Mouse (Mus musculus) large intestine, adult 2 months (tissue): ENCODE results near the gene Fam136a. TPM values are rescaled to one million over a fixed set of nuclear protein-coding genes. Genes with fewer than 3 reads are reported as not detected.

Experiments
- DNase-seq: peaks from one replicate; pipeline ENCODE4 v3.0.0-alpha.2; 2012; ENCODE audit warnings: low read depth, low spot score
- WGBS: fragments of 180-500 bp; shearing (Covaris S2); methylation state at CpG from one replicate; pipeline ENCODE4 v1.1.7; 2018; 5-methylcytosine and 5-hydroxymethylcytosine counted together
- polyA plus RNA-seq: library from polyadenylated mRNA; depleted of rRNA; stranded (reverse); fragments of >200 nt; gene quantifications from 2 replicates; pipeline ENCODE4 v1.2.3, GENCODE M21; 2012

Gene Fam136a
- polyA plus RNA-seq, 1 experiment = 21.2 TPM

GRCm38 (mm10) chr6:86394078-86394720, 28.8 kb downstream of the Fam136a start:
- DNase-seq = no peak
- 82% methylated on average over 17 of the region's 17 CpGs for WGBS

DNA sequence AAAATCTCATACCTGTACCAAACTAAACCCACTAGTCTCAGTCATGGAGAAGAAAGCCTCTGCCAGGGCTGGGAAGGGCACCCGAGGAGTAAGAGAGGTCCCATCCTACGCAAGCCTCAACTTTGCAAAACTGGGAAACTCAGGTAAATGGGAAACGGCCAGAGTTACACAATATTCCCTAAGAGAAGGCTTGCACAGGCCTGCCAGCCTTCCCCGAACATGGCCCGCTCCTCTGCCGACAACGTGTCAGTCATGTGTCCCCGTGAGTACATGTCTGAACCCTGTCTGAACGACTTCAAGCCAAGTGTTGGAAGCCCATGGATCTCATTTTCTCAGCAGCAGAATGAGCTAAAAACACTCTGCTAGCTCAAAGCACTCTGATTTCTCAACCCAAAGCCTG, 29.6 kb downstream of the Fam136a start:
- WGBS = 92% methylated on average over 9 of the region's 9 CpGs
- DNase-seq = no peak

DNA sequence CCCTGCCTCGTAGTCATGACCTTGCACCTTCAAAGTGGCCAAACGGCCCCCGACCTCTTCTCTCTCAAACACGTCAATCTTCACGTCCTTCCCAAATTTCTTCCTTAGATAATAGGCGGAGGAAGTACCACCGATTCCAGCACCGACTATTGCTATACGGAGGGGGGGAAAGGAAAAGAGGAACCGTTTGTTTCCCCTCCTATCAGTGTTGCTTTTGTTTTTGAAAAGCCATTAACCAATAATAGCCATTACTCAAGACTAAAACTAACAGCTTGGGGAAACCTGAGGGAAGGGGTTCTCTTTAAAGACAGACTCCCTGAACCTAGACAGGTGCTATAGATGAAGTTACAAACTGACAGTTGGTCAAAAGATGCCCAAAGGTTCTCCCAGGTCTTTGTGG, 30.5 kb downstream of the Fam136a start:
- WGBS = 27% methylated on average over 10 of the region's 10 CpGs
- no peak for DNase-seq

- WGBS = under 1% methylated on average over 51 of the region's 51 CpGs
- DNase-seq = no peak
These were observed 31.3 kb downstream of the Fam136a start, which contains the start of gene Pcyox1 for GRCm38 (mm10) chr6:86396581-86397256. TSS of gene Pcyox1 (minus strand) at chr6:86397154.

GRCm38 (mm10) chr6:86397257-86397980, 32.0 kb downstream of the Fam136a start:
- under 1% methylated on average over 14 of the region's 14 CpGs for WGBS
- no peak for DNase-seq

GRCm38 (mm10) chr6:86398986-86399385, 33.5 kb downstream of the Fam136a start:
- no peak for DNase-seq
- WGBS = 81% methylated on average over 2 of the region's 2 CpGs

DNA sequence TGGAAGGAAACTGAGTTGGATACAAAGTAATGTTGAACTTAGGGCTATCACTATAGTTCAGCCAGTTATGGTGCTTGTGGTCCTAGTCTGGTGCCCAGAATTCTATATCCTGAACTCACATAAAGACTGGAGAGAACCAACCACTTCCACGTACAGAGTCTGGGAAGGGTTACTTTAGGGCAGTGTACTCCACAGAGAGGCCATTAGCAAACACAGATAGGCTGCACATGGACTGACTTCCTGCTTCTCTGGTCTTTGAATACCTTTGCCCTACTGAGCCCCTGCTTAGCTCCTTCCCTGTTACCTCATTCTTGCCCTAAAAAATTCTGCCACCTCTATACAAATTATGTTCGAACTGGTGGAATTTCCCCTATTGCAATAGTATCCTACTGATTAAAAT, 34.5 kb downstream of the Fam136a start:
- WGBS = 38% methylated on average over 2 of the region's 2 CpGs

GRCm38 (mm10) chr6:86400972-86401371, 35.5 kb downstream of the Fam136a start:
- DNase-seq = no peak
- 4% methylated on average over 9 of the region's 9 CpGs for WGBS

More for the DNA sequence above, 34.5 kb downstream of the Fam136a start:
- DNase-seq = no peak

- WGBS = 41% methylated on average over 12 of the region's 12 CpGs
- no peak for DNase-seq
These were observed 37.5 kb downstream of the Fam136a start for GRCm38 (mm10) chr6:86402681-86403607.

GRCm38 (mm10) chr6:86403728-86404099, 38.3 kb downstream of the Fam136a start:
- WGBS = under 1% methylated on average over 15 of the region's 15 CpGs
- no peak for DNase-seq

DNA sequence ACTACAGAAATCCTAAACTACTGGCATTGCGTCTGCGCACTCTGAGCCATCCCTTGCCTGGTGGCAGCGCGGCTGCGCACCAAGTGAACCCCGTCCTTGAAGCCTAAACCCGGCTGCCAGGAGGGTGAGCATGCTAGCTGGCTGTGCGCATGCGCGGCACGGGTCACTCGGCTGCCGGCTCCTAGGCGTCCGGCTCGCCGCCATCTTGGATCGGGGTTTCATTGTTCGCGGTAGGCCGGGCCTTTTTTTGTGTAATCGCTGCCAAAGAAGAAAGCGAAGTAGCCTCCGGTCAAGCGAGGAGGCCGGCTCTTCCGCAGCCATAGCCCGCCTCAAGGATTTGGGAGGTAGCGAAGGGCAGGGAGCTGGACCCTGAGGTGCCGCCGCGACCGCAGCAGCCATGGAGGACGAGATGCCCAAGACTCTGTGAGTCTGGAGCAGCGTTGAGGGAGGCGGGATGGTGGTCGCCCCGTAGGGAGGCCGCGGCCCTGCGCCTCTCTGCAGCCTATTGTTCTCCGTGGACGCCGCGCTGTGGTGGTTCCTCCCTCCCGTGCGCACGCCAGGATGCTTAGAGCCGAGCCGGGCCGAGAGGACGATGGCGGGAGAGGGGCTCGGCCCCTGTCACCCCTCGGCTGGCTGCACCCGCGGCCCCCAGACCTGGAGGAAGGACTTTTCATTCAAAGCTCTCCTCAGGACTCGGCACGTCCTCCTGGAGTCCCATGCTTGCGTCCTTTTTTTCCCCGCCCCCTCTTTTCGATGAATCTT, 38.8 kb downstream of the Fam136a start, which contains the start of gene Tia1:
Gene Tia1 (plus strand): TSS at position 120 of the 762 bp plus-strand sequence.
- DNase-seq = peak; percentile 85
- under 1% methylated on average over 62 of the region's 62 CpGs for WGBS

GRCm38 (mm10) chr6:86404996-86405395, 39.5 kb downstream of the Fam136a start:
- no peak for DNase-seq
- WGBS = under 1% methylated on average over 11 of the region's 11 CpGs

DNA sequence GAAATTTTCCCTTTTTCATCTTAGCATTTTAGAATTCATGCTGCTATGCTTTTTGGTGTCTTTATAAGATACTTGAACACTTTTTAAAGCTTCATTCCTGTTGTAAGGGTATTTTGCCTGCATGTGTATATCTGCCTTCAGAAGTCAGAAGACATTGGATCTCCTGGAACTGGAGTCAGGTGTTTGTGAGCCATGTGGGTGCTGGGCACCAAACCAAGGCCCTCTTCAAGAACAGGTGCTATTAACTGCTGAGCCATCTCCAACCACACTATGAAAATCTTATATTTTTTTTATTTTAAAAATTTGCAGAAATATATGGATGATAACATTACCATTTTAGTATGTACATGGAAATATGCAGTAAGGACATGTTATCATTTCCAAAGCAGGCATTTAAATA, 40.9 kb downstream of the Fam136a start:
- DNase-seq = no peak

DNA sequence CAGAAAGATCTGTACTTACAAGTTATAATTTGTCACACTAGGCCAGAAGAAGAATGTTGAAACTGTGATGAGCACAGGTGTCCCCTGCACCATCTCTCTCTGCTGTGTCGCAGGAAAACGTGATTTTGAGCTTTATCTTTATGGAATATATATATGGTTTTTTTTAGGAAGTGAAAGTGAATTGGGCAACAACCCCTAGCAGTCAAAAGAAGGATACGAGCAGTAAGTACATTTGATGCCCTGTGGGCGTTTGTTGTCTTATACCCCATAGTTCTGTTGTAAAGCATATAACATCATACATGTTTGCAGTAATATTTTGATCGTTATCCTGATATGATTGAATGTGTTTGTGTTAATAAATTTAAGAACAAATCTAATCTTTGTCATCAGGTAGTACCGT, 53.3 kb downstream of the Fam136a start:
- no peak for DNase-seq
- 87% methylated on average over 6 of the region's 6 CpGs for WGBS

DNA sequence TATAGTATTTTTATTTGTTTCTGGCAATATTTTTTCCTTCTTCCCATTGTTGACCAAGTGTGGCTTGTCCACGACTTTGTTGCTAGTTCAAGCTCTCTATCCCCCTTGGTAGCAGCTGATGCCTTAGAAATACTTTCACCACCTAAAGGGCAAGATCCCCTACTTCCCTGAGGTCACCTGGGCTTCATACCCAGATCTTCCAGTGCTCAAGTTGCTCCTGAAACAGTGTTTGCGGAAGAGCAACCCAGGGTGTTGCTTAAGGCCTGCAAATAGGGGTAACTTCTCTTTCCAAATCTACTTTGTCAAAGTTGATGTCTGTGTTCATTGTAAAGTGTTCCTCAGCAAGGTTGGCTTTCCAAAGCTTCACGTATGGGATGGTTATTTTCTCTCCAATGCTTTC, 53.8 kb downstream of the Fam136a start:
- no peak for DNase-seq
- 89% methylated on average over 3 of the region's 3 CpGs for WGBS
